Mouse (Mus musculus): Measurements from ENCODE around the gene Mup3.
"Not testable (repeated sequence)": the region's sequence is repeated elsewhere in the genome, so short reads cannot be mapped to it uniquely, and the experiment has no call there.

DNA sequence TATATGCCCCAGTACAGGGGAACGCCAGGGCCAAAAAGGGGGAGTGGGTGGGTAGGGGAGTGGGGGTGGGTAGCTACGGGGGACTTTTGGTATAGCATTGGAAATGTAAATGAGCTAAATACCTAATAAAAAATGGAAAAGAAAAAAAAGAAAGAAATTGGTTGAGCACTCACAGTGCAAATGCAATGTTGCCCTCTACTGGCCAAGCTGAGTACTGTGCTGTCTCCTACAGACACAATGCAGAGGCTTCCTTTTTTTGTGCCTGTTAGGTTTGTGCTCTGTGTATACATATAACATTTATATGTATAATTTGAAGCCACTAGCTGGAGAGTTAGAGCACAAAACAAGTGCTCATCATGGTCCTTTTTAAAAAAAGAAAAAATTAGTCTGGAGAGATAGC, 16.2 kb upstream of the Mup3 start:
- TF ChIP-seq TAL1, GATA1 (IDR thresholded peaks at IDR 0.05; ENCODE audit: low read length): not testable (repeated sequence)
